Mouse (Mus musculus) liver, embryonic 14.5 days (tissue): ENCODE data around the gene Nrxn2. TPM values are rescaled to one million over a fixed set of nuclear protein-coding genes. Genes with fewer than 3 reads are reported as not detected.

Experiments
- ATAC-seq: fragments of 200-750 bp; cut with Nextera tagmentation; 2 replicates; pipeline ENCODE4 v1.8.0; 2017; ENCODE audit warnings: moderate number of reproducible peaks, mild to moderate bottlenecking, moderate library complexity; ENCODE audit not compliant: insufficient read depth
- DNase-seq, 3 experiments: peaks; one replicate each; pipeline ENCODE4 v3.0.0-alpha.2; 2012 to 2013; ENCODE audit warnings: low read depth in 3 of 3, low spot score in 3 of 3
- H3K27ac ChIP-seq: fragments of 300-500 bp; sonication (generic); 2 replicates; pipeline ENCODE4 v1.5.1; 2014; ENCODE audit warnings: moderate library complexity, mild to moderate bottlenecking, control low read depth, inconsistent platforms
- H3K27me3 ChIP-seq: fragments of 300-500 bp; sonication (generic); 2 replicates; pipeline ENCODE4 v1.6.1; 2014; ENCODE audit warnings: mild to moderate bottlenecking, low read length, moderate library complexity; ENCODE audit not compliant: control insufficient read depth, insufficient read depth
- H3K36me3 ChIP-seq: fragments of 300-500 bp; sonication (generic); replicated peaks from 2 replicates; pipeline ENCODE4 v1.6.1; 2014; ENCODE audit warnings: low read depth; ENCODE audit not compliant: control insufficient read depth, insufficient read depth
- H3K4me1 ChIP-seq, 2 experiments: fragments of 200-500 bp in 1 of 2; fragments of 300-500 bp in 1 of 2; sonication (generic) in 1 of 2; replicated peaks; 2 replicates each; pipeline ENCODE4 v1.6.1; 2012 to 2014; ENCODE audit warnings: antibody characterized with exemption in 1 of 2, inconsistent platforms in 1 of 2, low read length in 1 of 2; ENCODE audit not compliant: control insufficient read depth in 2 of 2, insufficient read depth in 2 of 2
- H3K4me2 ChIP-seq: fragments of 300-500 bp; sonication (generic); 2 replicates; pipeline ENCODE4 v1.6.1; 2014; ENCODE audit warnings: low read depth, mild to moderate bottlenecking, control low read depth, moderate library complexity
- H3K4me3 ChIP-seq, 2 experiments: fragments of 200-500 bp in 1 of 2; fragments of 300-500 bp in 1 of 2; sonication (generic) in 1 of 2; 2 replicates each; pipeline ENCODE4 v1.5.1; 2012 to 2014; ENCODE audit warnings: low read depth in 2 of 2, low read length in 2 of 2, mild to moderate bottlenecking in 2 of 2, control low read depth in 1 of 2, inconsistent platforms in 1 of 2, moderate library complexity in 1 of 2; ENCODE audit not compliant: insufficient read depth in 1 of 2
- H3K9ac ChIP-seq: fragments of 300-500 bp; sonication (generic); replicated peaks from 2 replicates; pipeline ENCODE4 v1.6.1; 2014; ENCODE audit warnings: mild to moderate bottlenecking, control low read depth, moderate library complexity
- H3K9me3 ChIP-seq: fragments of 300-500 bp; sonication (generic); 2 replicates; pipeline ENCODE4 v1.6.1; 2016; ENCODE audit warnings: low read length, mixed read lengths; ENCODE audit not compliant: control insufficient read depth
- CTCF ChIP-seq: IDR thresholded peaks from 2 replicates; pipeline ENCODE4 v1.5.1; 2016; ENCODE audit warnings: antibody characterized with exemption, low read depth, control low read depth
- EP300 ChIP-seq: IDR thresholded peaks from 2 replicates; pipeline ENCODE4 v1.6.1; 2016; ENCODE audit warnings: antibody characterized with exemption, low read depth
- WGBS: fragments of 180-500 bp; shearing (Covaris S2); extraction: QIAGEN DNeasy Blood & Tissue Kit; methylation state at CpG from one replicate; pipeline ENCODE4 v1.1.7; 2014; ENCODE audit not compliant: insufficient replicate concordance; 5-methylcytosine and 5-hydroxymethylcytosine counted together
- polyA plus RNA-seq, 2 experiments: library from polyadenylated mRNA; depleted of rRNA in 1 of 2; stranded (reverse) in 1 of 2; unstranded in 1 of 2; fragments of >200 nt; fragmentation: Nextera tagmentation in 1 of 2; extraction: Ambion mirVana in 1 of 2; gene quantifications; 2 replicates each; pipeline versions ENCODE4 v1.2.1 to v1.2.3; 2012 to 2014

The Nrxn2 gene
- polyA plus RNA-seq, 2 experiments: 0.27 to 0.46 TPM

DNA sequence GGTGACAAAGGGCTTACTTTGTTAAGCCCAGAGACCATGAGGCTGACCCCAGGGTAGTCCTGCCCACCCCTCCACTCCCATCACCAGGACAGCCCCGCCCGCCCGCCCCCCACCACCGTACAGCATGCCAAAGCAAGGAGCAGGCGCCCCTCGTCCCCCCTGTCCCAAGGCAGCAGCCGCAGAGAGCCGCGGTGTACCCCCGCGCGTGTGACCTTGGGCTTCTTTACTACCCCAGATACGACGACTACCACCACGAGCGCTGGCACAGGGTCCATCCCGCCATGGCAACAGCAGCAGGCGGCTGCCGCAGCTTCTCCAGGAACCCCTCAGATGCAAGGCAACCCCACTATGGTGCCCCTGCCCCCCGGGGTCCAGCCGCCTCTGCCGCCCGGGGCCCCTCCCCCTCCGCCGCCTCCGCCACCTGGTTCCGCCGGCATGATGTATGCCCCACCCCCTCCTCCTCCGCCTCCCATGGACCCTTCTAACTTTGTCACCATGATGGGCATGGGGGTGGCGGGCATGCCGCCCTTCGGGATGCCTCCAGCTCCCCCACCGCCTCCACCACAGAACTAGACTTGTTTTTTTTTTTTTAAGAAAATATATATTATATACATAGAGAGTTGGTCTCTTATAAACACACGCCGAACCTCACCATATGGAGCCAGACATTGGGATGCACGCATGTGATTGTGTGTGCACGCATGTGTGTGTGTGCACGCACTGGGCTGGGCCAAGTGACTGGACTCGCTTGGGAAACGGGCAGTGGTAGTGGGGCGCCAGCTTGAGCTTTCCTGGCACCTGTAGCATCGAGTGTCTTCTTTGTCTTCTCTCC lies 42.9 kb upstream of the Nrxn2 start:
- ATAC-seq (no peak), DNase-seq (no peak)
- Histone ChIP-seq H3K9me3 (no peaks in the 10 kb centered on the region), H3K27me3 (no peaks in the 10 kb centered on the region), H3K36me3 (peaks cover 81% of the 10 kb centered on the region), H3K27ac (no peak overlapping the region), H3K4me3 (no peak overlapping the region), H3K9ac (no peak overlapping the region), H3K4me2 (no peak overlapping the region), H3K4me1 (no peaks in the 10 kb centered on the region)
- TF ChIP-seq CTCF (no peak), EP300 (no peak)
- WGBS: 93% methylated on average over 42 of the region's 42 CpGs

DNA sequence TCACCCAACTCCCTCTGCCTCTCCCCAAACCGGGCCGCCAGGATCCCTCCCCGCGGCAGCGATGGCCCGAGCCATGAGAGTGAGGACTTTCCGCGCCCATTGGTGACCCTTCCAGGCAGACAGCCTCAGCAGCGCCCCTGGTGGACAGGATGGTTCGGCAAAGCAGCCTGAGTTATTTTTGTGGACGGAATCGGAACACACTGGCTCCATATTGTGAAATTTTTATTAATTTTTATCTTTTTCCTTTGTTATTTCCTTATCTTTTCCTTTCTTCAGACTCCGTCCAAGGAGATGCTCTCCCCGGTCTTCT lies 42.3 kb upstream of the Nrxn2 start:
- Histone ChIP-seq H3K36me3 (peaks cover 75% of the 10 kb centered on the region), H3K4me2 (no peak overlapping the region), H3K4me1 (no peaks in the 10 kb centered on the region), H3K27ac (no peak overlapping the region), H3K9me3 (no peaks in the 10 kb centered on the region), H3K9ac (no peak overlapping the region), H3K27me3 (no peaks in the 10 kb centered on the region), H3K4me3 (no peak overlapping the region)
- WGBS: 80% methylated on average over 14 of the region's 14 CpGs
- no peak for DNase-seq
- TF ChIP-seq CTCF (peak; percentile 86), EP300 (no peak)
- no peak for ATAC-seq

DNA sequence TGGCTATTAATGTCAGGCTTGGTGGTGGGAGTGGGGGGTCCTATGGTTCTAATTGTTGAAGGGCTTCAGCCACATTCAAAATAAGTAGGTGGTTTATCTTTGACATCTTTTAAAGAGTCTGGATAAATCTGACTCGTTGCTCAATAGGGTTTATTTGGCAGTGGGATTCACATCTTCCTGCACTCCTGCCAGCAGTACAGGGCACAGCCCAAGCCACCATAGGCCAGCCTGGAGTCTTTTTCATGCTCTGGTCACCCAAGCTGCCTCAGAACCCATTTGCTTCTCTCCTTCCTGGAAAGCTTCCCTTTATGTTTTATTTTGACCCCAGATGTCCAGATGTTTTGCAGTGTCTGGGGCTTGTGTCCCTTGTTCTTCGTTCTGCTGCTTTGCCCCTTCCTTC lies 41.9 kb upstream of the Nrxn2 start:
- H3K27me3 ChIP-seq: no peaks in the 10 kb centered on the region
- no peak overlapping the region for H3K9ac ChIP-seq
- no peaks in the 10 kb centered on the region for H3K4me1 ChIP-seq
- no peak overlapping the region for H3K27ac ChIP-seq
- peaks cover 71% of the 10 kb centered on the region for H3K36me3 ChIP-seq
- no peak overlapping the region for H3K4me2 ChIP-seq
- no peak for TF ChIP-seq CTCF
- TF ChIP-seq EP300: no peak
- H3K9me3 ChIP-seq: no peaks in the 10 kb centered on the region
- 72% methylated on average over 2 of the region's 2 CpGs for WGBS
- ATAC-seq (no peak), DNase-seq (no peak)
- no peak overlapping the region for H3K4me3 ChIP-seq

DNA sequence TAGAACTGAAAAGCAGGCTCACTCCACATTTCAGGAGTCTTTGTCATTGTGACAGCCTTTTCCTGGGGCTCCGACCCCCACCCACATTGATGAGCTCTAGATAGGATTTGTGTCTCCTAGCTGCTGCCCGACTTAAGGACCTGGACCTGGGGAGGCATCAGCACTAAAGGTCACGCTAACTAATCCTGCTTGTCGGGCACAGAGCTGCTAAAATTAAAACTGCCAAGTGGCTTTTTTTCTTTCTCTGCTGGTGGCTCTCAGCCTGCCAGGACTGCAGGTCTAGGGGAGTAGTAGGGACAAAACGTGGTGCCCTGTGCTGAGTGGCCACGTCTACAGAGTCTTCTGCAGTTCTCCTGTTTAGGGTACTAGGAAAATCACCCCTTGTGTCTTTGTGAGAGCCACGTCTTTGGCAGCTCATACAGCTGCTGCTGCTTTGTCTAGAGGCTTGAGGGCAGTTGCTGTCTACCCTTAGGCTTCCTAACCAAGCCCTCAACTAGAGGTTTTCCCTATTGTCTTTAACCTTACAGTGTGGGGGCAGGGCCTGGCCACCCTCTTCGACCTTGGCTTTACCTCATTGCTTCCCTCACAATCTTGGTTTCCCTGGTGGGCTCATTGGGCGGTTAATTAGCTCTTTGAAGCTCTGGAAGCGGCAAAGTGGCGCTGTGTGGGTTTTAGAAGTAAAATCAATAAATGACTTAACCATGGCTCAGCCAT lies 41.0 kb upstream of the Nrxn2 start:
- Histone ChIP-seq H3K9me3 (no peaks in the 10 kb centered on the region), H3K27ac (no peak overlapping the region), H3K4me2 (no peak overlapping the region), H3K36me3 (peaks cover 62% of the 10 kb centered on the region), H3K4me3 (no peak overlapping the region), H3K27me3 (no peaks in the 10 kb centered on the region), H3K9ac (no peak overlapping the region), H3K4me1 (no peaks in the 10 kb centered on the region)
- 81% methylated on average over 11 of the region's 11 CpGs for WGBS
- no peak for ATAC-seq
- TF ChIP-seq EP300: no peak
- no peak for TF ChIP-seq CTCF
- DNase-seq: no peak

DNA sequence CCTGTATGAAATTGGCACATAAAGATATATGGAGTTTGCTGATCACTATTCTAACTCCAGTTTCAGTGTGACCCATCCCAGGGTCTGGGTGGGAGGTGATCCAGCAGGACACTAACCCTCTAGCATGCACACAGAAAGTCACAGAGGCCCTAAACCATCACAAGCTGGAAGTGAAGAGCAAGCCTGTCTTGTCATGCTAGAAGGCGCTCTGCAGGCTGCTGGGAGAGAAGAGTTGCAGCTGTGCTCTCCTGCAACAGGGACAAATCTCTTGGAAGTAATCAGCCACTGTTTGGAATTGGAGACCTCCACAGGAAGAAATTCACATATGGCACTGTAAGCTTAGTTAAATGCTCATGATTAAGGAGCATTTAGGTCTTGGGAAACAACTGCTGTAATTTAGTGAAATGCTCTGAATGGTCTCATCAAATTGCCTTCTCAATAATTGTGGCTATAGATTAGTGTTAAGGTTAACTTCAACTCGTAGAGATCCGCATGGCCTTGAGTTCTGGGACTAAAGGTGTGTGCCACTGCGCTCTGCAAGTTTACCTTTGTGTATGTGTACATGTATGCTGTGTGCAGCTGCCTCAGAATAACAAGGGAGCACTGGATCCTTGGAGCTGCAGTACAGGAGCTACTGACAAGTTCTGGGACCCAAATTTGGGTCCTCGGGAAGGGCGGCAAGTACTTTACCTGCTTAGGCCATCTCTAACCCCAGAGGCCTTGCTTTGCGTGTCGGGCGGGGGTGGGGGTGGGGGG lies 37.9 kb upstream of the Nrxn2 start:
- Histone ChIP-seq H3K9ac (no peak overlapping the region), H3K27ac (no peak overlapping the region), H3K4me1 (peaks cover 0 to 4% of the 10 kb centered on the region in 2 experiments; a peak in 2 of 4 replicates), H3K4me2 (no peak overlapping the region), H3K4me3 (no peak overlapping the region), H3K27me3 (no peaks in the 10 kb centered on the region), H3K36me3 (peaks cover 32% of the 10 kb centered on the region), H3K9me3 (no peaks in the 10 kb centered on the region)
- TF ChIP-seq CTCF (no peak), EP300 (no peak)
- 89% methylated on average over 9 of the region's 9 CpGs for WGBS
- DNase-seq (no peak), ATAC-seq (no peak)
